Mouse (Mus musculus) cortical plate, adult 2 months (tissue): Measurements from ENCODE around the gene Hadhb.

Source experiments
- CTCF ChIP-seq: fragments of 200-500 bp; IDR thresholded peaks from 2 replicates; pipeline ENCODE4 v1.5.1; 2011; ENCODE audit warnings: mild to moderate bottlenecking, control low read depth, low read length; ENCODE audit not compliant: insufficient read depth; ENCODE audit errors: extremely low read depth
- POLR2A ChIP-seq: fragments of 200-500 bp; IDR thresholded peaks from 2 replicates; pipeline ENCODE4 v1.6.1; 2011; ENCODE audit warnings: mild to moderate bottlenecking, low read length, control low read depth; ENCODE audit not compliant: insufficient read depth; ENCODE audit errors: extremely low read depth

GRCm38 (mm10) chr5:30126756-30127155, 28.3 kb upstream of the Hadhb start:
- TF ChIP-seq CTCF = no peak
- no peak for TF ChIP-seq POLR2A
